Mouse (Mus musculus): ENCODE measurements at regions not wholly inside any gene's neighbourhood (a gene's known extent, or its start where the extent isn't known, plus 50 kb on each side); places are given as distances from the start of the nearest gene placed in this dataset.
A peak's percentile ranks its signal among the peaks of the same experiment; 100 is the strongest.

- H3K9ac ChIP-seq (ENCODE audit: low read length) = no peak overlapping the region
- DNase-seq (ENCODE audit: low spot score, missing footprints) (peak; percentile 81), ATAC-seq (ENCODE audit: low FRiP score) (no peak)
- H3K4me2 ChIP-seq = no peak overlapping the region
- H3K4me3 ChIP-seq (ENCODE audit: low read depth, low read length) = no peak overlapping the region
- H3K4me1 ChIP-seq (ENCODE audit: control insufficient read depth, insufficient read depth, low read length) = no peaks in the 10 kb centered on the region
- no peaks in the 10 kb centered on the region for H3K9me3 ChIP-seq (ENCODE audit: control insufficient read depth, low read length)
- H3K36me3 ChIP-seq (ENCODE audit: control insufficient read depth, insufficient read depth, low read length) = no peaks in the 10 kb centered on the region
- no peak overlapping the region for H3K27ac ChIP-seq (ENCODE audit: low read depth, low read length)
- 58% methylated on average over 3 of the region's 3 CpGs for WGBS
- H3K27me3 ChIP-seq (ENCODE audit: control insufficient read depth, insufficient read depth, low read length) = no peaks in the 10 kb centered on the region
Observed at GRCm38 (mm10) chr11:52631579-52631978, 132.9 kb upstream of the Fstl4 start.

- DNase-seq (ENCODE audit: low spot score, missing footprints) (no peak), ATAC-seq (ENCODE audit: low FRiP score) (no peak)
- 62% methylated on average over 3 of the region's 3 CpGs for WGBS
- Histone ChIP-seq H3K27me3 (ENCODE audit: control insufficient read depth, insufficient read depth, low read length) (no peaks in the 10 kb centered on the region), H3K4me1 (ENCODE audit: control insufficient read depth, insufficient read depth, low read length) (no peaks in the 10 kb centered on the region), H3K9me3 (ENCODE audit: control insufficient read depth, low read length) (no peaks in the 10 kb centered on the region), H3K9ac (ENCODE audit: low read length) (no peak overlapping the region), H3K4me3 (ENCODE audit: low read depth, low read length) (no peak overlapping the region), H3K27ac (ENCODE audit: low read depth, low read length) (no peak overlapping the region), H3K36me3 (ENCODE audit: control insufficient read depth, insufficient read depth, low read length) (no peaks in the 10 kb centered on the region), H3K4me2 (no peak overlapping the region)
Observed at GRCm38 (mm10) chr11:52634189-52634588, 130.2 kb upstream of the Fstl4 start.

- Histone ChIP-seq H3K4me1 (ENCODE audit: control insufficient read depth, insufficient read depth, low read length) (peaks cover 4% of the 10 kb centered on the region), H3K9me3 (ENCODE audit: control insufficient read depth, low read length) (no peaks in the 10 kb centered on the region), H3K9ac (ENCODE audit: low read length) (no peak overlapping the region), H3K27me3 (ENCODE audit: control insufficient read depth, insufficient read depth, low read length) (no peaks in the 10 kb centered on the region), H3K4me3 (ENCODE audit: low read depth, low read length) (no peak overlapping the region), H3K27ac (ENCODE audit: low read depth, low read length) (no peak overlapping the region), H3K36me3 (ENCODE audit: control insufficient read depth, insufficient read depth, low read length) (no peaks in the 10 kb centered on the region), H3K4me2 (no peak overlapping the region)
- WGBS = 81% methylated on average over 13 of the region's 13 CpGs
- no peak for ATAC-seq (ENCODE audit: low FRiP score)
- DNase-seq (ENCODE audit: low spot score, missing footprints) = peak; percentile 49
Observed at GRCm38 (mm10) chr11:52635716-52636389, 128.6 kb upstream of the Fstl4 start.

GRCm38 (mm10) chr11:52638939-52639338, 125.5 kb upstream of the Fstl4 start:
- peaks cover 16% of the 10 kb centered on the region for H3K4me1 ChIP-seq (ENCODE audit: control insufficient read depth, insufficient read depth, low read length)

GRCm38 (mm10) chr11:52641725-52642338, 122.6 kb upstream of the Fstl4 start:
- H3K4me2 ChIP-seq = peak overlapping the region; percentile 9; the same call in 1 of the 2 replicates
- WGBS = 1% methylated on average over 14 of the region's 14 CpGs
- H3K27me3 ChIP-seq (ENCODE audit: control insufficient read depth, insufficient read depth, low read length) = no peaks in the 10 kb centered on the region
- H3K9me3 ChIP-seq (ENCODE audit: control insufficient read depth, low read length) = no peaks in the 10 kb centered on the region
- H3K4me1 ChIP-seq (ENCODE audit: control insufficient read depth, insufficient read depth, low read length) = peaks cover 21% of the 10 kb centered on the region
- H3K9ac ChIP-seq (ENCODE audit: low read length) = peak overlapping the region; percentile 24
- H3K4me3 ChIP-seq (ENCODE audit: low read depth, low read length) = no peak overlapping the region
- H3K27ac ChIP-seq (ENCODE audit: low read depth, low read length) = no peak overlapping the region
- H3K36me3 ChIP-seq (ENCODE audit: control insufficient read depth, insufficient read depth, low read length) = no peaks in the 10 kb centered on the region
- peak; percentile 88 for DNase-seq (ENCODE audit: low spot score, missing footprints)
- peak; percentile 66 for ATAC-seq (ENCODE audit: low FRiP score)

More at GRCm38 (mm10) chr11:52638939-52639338, 125.5 kb upstream of the Fstl4 start:
- no peak for ATAC-seq (ENCODE audit: low FRiP score)
- H3K4me3 ChIP-seq (ENCODE audit: low read depth, low read length) = no peak overlapping the region
- no peaks in the 10 kb centered on the region for H3K9me3 ChIP-seq (ENCODE audit: control insufficient read depth, low read length)
- no peaks in the 10 kb centered on the region for H3K27me3 ChIP-seq (ENCODE audit: control insufficient read depth, insufficient read depth, low read length)
- DNase-seq (ENCODE audit: low spot score, missing footprints) = peak; percentile 75
- WGBS = 97% methylated on average over 1 of the region's 1 CpGs
- H3K27ac ChIP-seq (ENCODE audit: low read depth, low read length) = no peak overlapping the region
- H3K9ac ChIP-seq (ENCODE audit: low read length) = no peak overlapping the region
- H3K36me3 ChIP-seq (ENCODE audit: control insufficient read depth, insufficient read depth, low read length) = no peaks in the 10 kb centered on the region
- H3K4me2 ChIP-seq = no peak overlapping the region

- Histone ChIP-seq H3K9me3 (ENCODE audit: control insufficient read depth, low read length) (no peaks in the 10 kb centered on the region), H3K4me2 (no peak overlapping the region), H3K27ac (ENCODE audit: low read depth, low read length) (no peak overlapping the region), H3K36me3 (ENCODE audit: control insufficient read depth, insufficient read depth, low read length) (no peaks in the 10 kb centered on the region), H3K27me3 (ENCODE audit: control insufficient read depth, insufficient read depth, low read length) (no peaks in the 10 kb centered on the region), H3K9ac (ENCODE audit: low read length) (no peak overlapping the region), H3K4me3 (ENCODE audit: low read depth, low read length) (no peak overlapping the region), H3K4me1 (ENCODE audit: control insufficient read depth, insufficient read depth, low read length) (peaks cover 31% of the 10 kb centered on the region)
- DNase-seq (ENCODE audit: low spot score, missing footprints) (peak; percentile 91), ATAC-seq (ENCODE audit: low FRiP score) (no peak)
- WGBS = 15% methylated on average over 6 of the region's 6 CpGs
Observed at GRCm38 (mm10) chr11:52644081-52644768, 120.2 kb upstream of the Fstl4 start.

- WGBS = 45% methylated on average over 15 of the region's 15 CpGs
- Histone ChIP-seq H3K9ac (ENCODE audit: low read length) (no peak overlapping the region), H3K9me3 (ENCODE audit: control insufficient read depth, low read length) (no peaks in the 10 kb centered on the region), H3K4me1 (ENCODE audit: control insufficient read depth, insufficient read depth, low read length) (peaks cover 19% of the 10 kb centered on the region), H3K4me3 (ENCODE audit: low read depth, low read length) (no peak overlapping the region), H3K27me3 (ENCODE audit: control insufficient read depth, insufficient read depth, low read length) (no peaks in the 10 kb centered on the region), H3K36me3 (ENCODE audit: control insufficient read depth, insufficient read depth, low read length) (no peaks in the 10 kb centered on the region), H3K27ac (ENCODE audit: low read depth, low read length) (no peak overlapping the region), H3K4me2 (no peak overlapping the region)
- peak; percentile 89 for DNase-seq (ENCODE audit: low spot score, missing footprints)
- ATAC-seq (ENCODE audit: low FRiP score) = no peak
Observed at GRCm38 (mm10) chr11:52648176-52648839, 116.1 kb upstream of the Fstl4 start.

GRCm38 (mm10) chr11:52648849-52649400, 115.5 kb upstream of the Fstl4 start:
- Histone ChIP-seq H3K27me3 (ENCODE audit: control insufficient read depth, insufficient read depth, low read length) (no peaks in the 10 kb centered on the region), H3K9ac (ENCODE audit: low read length) (no peak overlapping the region), H3K27ac (ENCODE audit: low read depth, low read length) (no peak overlapping the region), H3K4me3 (ENCODE audit: low read depth, low read length) (no peak overlapping the region), H3K4me2 (no peak overlapping the region), H3K4me1 (ENCODE audit: control insufficient read depth, insufficient read depth, low read length) (peaks cover 16% of the 10 kb centered on the region), H3K9me3 (ENCODE audit: control insufficient read depth, low read length) (no peaks in the 10 kb centered on the region), H3K36me3 (ENCODE audit: control insufficient read depth, insufficient read depth, low read length) (no peaks in the 10 kb centered on the region)
- ATAC-seq (ENCODE audit: low FRiP score) (no peak), DNase-seq (ENCODE audit: low spot score, missing footprints) (no peak)
- WGBS = 84% methylated on average over 8 of the region's 8 CpGs
